Mouse (Mus musculus) MEL (cell line): Measurements from ENCODE around the gene Mroh2a. TPM values are rescaled to one million over a fixed set of nuclear protein-coding genes. Genes with fewer than 3 reads are reported as not detected.

Experiments
- DNase-seq: peaks from one replicate; pipeline ENCODE4 v3.0.0; 2011; ENCODE audit warnings: low read depth, low spot score
- H3K27ac ChIP-seq: 2 replicates; pipeline ENCODE4 v1.5.1; 2012; ENCODE audit warnings: low read depth, mild to moderate bottlenecking, control low read depth, low read length, moderate library complexity; ENCODE audit not compliant: control insufficient read depth
- H3K27me3 ChIP-seq, 2 experiments: fragments of 150-350 bp in 1 of 2; sonication (generic) in 1 of 2; 2 replicates each; pipeline ENCODE4 v1.6.1; 2012; ENCODE audit warnings: low read length in 2 of 2, mild to moderate bottlenecking in 2 of 2, improper control_type of control experiment in 1 of 2, moderate library complexity in 1 of 2; ENCODE audit not compliant: insufficient read depth in 2 of 2, control insufficient read depth in 1 of 2
- H3K36me3 ChIP-seq, 2 experiments: 2 replicates each; pipeline ENCODE4 v1.6.1; 2012 to 2014; ENCODE audit warnings: low read length in 2 of 2, improper control_type of control experiment in 1 of 2, inconsistent platforms in 1 of 2, mild to moderate bottlenecking in 1 of 2; ENCODE audit not compliant: insufficient read depth in 2 of 2, control insufficient read depth in 1 of 2
- H3K4me1 ChIP-seq, 2 experiments: fragments of 150-350 bp in 1 of 2; sonication (generic) in 1 of 2; 2 replicates each; pipeline ENCODE4 v1.6.1; 2012; ENCODE audit warnings: low read length in 2 of 2, improper control_type of control experiment in 1 of 2, mild to moderate bottlenecking in 1 of 2; ENCODE audit not compliant: insufficient read depth in 2 of 2, control insufficient read depth in 1 of 2
- H3K4me3 ChIP-seq, 2 experiments: fragments of 150-350 bp in 1 of 2; sonication (generic) in 1 of 2; 2 replicates each; pipeline ENCODE4 v1.5.1; 2012; ENCODE audit warnings: low read depth in 2 of 2, low read length in 2 of 2, mild to moderate bottlenecking in 2 of 2, moderate library complexity in 2 of 2, control low read depth in 1 of 2, improper control_type of control experiment in 1 of 2; ENCODE audit not compliant: control insufficient read depth in 1 of 2, insufficient read depth in 1 of 2
- H3K79me2 ChIP-seq: 2 replicates; pipeline ENCODE4 v1.6.1; 2012; ENCODE audit warnings: mild to moderate bottlenecking, low read length, moderate library complexity; ENCODE audit not compliant: control insufficient read depth, poor library complexity, insufficient read depth
- H3K9ac ChIP-seq: 2 replicates; pipeline ENCODE4 v1.6.1; 2012; ENCODE audit warnings: low read depth, mild to moderate bottlenecking, control low read depth, low read length, moderate library complexity; ENCODE audit not compliant: control insufficient read depth, poor library complexity, severe bottlenecking
- H3K9me3 ChIP-seq: fragments of 150-350 bp; sonication (generic); replicated peaks from 2 replicates; pipeline ENCODE4 v1.6.1; 2012; ENCODE audit warnings: mild to moderate bottlenecking, low read length, improper control_type of control experiment, moderate library complexity; ENCODE audit not compliant: insufficient read depth
- BHLHE40 ChIP-seq: IDR thresholded peaks from 2 replicates; pipeline ENCODE4 v1.6.1; 2012; ENCODE audit warnings: low read depth, mild to moderate bottlenecking, inconsistent platforms, low read length, improper control_type of control experiment, borderline replicate concordance
- CHD2 ChIP-seq: IDR thresholded peaks from 2 replicates; pipeline ENCODE4 v1.6.1; 2011; ENCODE audit warnings: low read length, improper control_type of control experiment
- E2F4 ChIP-seq: IDR thresholded peaks from 2 replicates; pipeline ENCODE4 v1.6.1; 2011; ENCODE audit warnings: low read depth, low read length, improper control_type of control experiment, borderline replicate concordance
- ELF1 ChIP-seq: IDR thresholded peaks from 2 replicates; pipeline ENCODE4 v1.6.1; 2014; ENCODE audit warnings: low read depth, mild to moderate bottlenecking, inconsistent platforms, low read length, improper control_type of control experiment, moderate library complexity
- EP300 ChIP-seq, 2 experiments: IDR thresholded peaks; 2 replicates each; pipeline ENCODE4 v1.6.1; 2011; ENCODE audit warnings: improper control_type of control experiment in 2 of 2, low read length in 2 of 2, low read depth in 1 of 2, mild to moderate bottlenecking in 1 of 2
- ETS1 ChIP-seq: IDR thresholded peaks from 2 replicates; pipeline ENCODE4 v1.6.1; 2012; ENCODE audit warnings: low read depth, mild to moderate bottlenecking, inconsistent platforms, low read length, improper control_type of control experiment, moderate library complexity
- GABPA ChIP-seq: IDR thresholded peaks from 2 replicates; pipeline ENCODE4 v1.6.1; 2012; ENCODE audit warnings: low read depth, mild to moderate bottlenecking, inconsistent platforms, low read length, improper control_type of control experiment, moderate library complexity
- GATA1 ChIP-seq: IDR thresholded peaks from 2 replicates; pipeline ENCODE4 v1.6.1; 2011; ENCODE audit warnings: low read depth, low read length, improper control_type of control experiment
- JUND ChIP-seq: IDR thresholded peaks from 2 replicates; pipeline ENCODE4 v1.6.1; 2011; ENCODE audit warnings: low read depth, mild to moderate bottlenecking, improper control_type of control experiment, low read length
- MAFK ChIP-seq: IDR thresholded peaks from 2 replicates; pipeline ENCODE4 v1.6.1; 2011; ENCODE audit warnings: low read depth, mild to moderate bottlenecking, low read length, improper control_type of control experiment, borderline replicate concordance
- MAX ChIP-seq: IDR thresholded peaks from 2 replicates; pipeline ENCODE4 v1.6.1; 2011; ENCODE audit warnings: low read length, improper control_type of control experiment
- MAZ ChIP-seq: IDR thresholded peaks from 2 replicates; pipeline ENCODE4 v1.6.1; 2012; ENCODE audit warnings: low read depth, mild to moderate bottlenecking, inconsistent platforms, low read length, improper control_type of control experiment
- MEF2A ChIP-seq: IDR thresholded peaks from 2 replicates; pipeline ENCODE4 v1.6.1; 2014; ENCODE audit warnings: low read depth, mild to moderate bottlenecking, inconsistent platforms, low read length, improper control_type of control experiment; ENCODE audit not compliant: poor library complexity, insufficient replicate concordance, severe bottlenecking; ENCODE audit errors: extremely low read depth
- MXI1 ChIP-seq: IDR thresholded peaks from 2 replicates; pipeline ENCODE4 v1.6.1; 2011; ENCODE audit warnings: mild to moderate bottlenecking, low read depth, low read length, improper control_type of control experiment
- NRF1 ChIP-seq: IDR thresholded peaks from 2 replicates; pipeline ENCODE4 v1.6.1; 2014; ENCODE audit warnings: low read depth, mild to moderate bottlenecking, inconsistent platforms, low read length, improper control_type of control experiment, moderate library complexity; ENCODE audit not compliant: poor library complexity, insufficient read depth, severe bottlenecking
- POLR2A ChIP-seq, 2 experiments: IDR thresholded peaks; 2 replicates each; pipeline ENCODE4 v1.6.1; 2011 to 2012; ENCODE audit warnings: low read length in 2 of 2, mild to moderate bottlenecking in 2 of 2, control low read depth in 1 of 2, improper control_type of control experiment in 1 of 2, low read depth in 1 of 2, moderate library complexity in 1 of 2; ENCODE audit not compliant: control insufficient read depth in 1 of 2, insufficient read depth in 1 of 2, poor library complexity in 1 of 2
- SIN3A ChIP-seq: IDR thresholded peaks from 2 replicates; pipeline ENCODE4 v1.6.1; 2012; ENCODE audit warnings: low read length, improper control_type of control experiment, inconsistent platforms
- SMC3 ChIP-seq: IDR thresholded peaks from 2 replicates; pipeline ENCODE4 v1.6.1; 2011; ENCODE audit warnings: low read depth, low read length, improper control_type of control experiment
- TAL1 ChIP-seq: IDR thresholded peaks from 2 replicates; pipeline ENCODE4 v1.6.1; 2012; ENCODE audit warnings: mild to moderate bottlenecking, inconsistent platforms, low read length, moderate library complexity, mixed read lengths
- TCF12 ChIP-seq: IDR thresholded peaks from 2 replicates; pipeline ENCODE4 v1.6.1; 2014; ENCODE audit warnings: low read depth, mild to moderate bottlenecking, inconsistent platforms, low read length, improper control_type of control experiment, moderate library complexity
- UBTF ChIP-seq: IDR thresholded peaks from 2 replicates; pipeline ENCODE4 v1.6.1; 2012; ENCODE audit warnings: low read depth, mild to moderate bottlenecking, inconsistent platforms, low read length, improper control_type of control experiment, moderate library complexity, borderline replicate concordance; ENCODE audit not compliant: insufficient read depth
- USF1 ChIP-seq: IDR thresholded peaks from 2 replicates; pipeline ENCODE4 v1.6.1; 2014; ENCODE audit warnings: low read depth, mild to moderate bottlenecking, inconsistent platforms, low read length, improper control_type of control experiment, moderate library complexity
- ZC3H11A ChIP-seq: IDR thresholded peaks from 2 replicates; pipeline ENCODE4 v1.6.1; 2012; ENCODE audit warnings: low read depth, mild to moderate bottlenecking, inconsistent platforms, low read length, improper control_type of control experiment
- ZNF384 ChIP-seq: IDR thresholded peaks from 2 replicates; pipeline ENCODE4 v1.6.1; 2012; ENCODE audit warnings: low read depth, mild to moderate bottlenecking, inconsistent platforms, low read length, improper control_type of control experiment
- polyA plus RNA-seq, 2 experiments: library from polyadenylated mRNA; stranded (reverse) in 1 of 2; unstranded in 1 of 2; fragments of >175 nt in 1 of 2; fragments of >200 nt in 1 of 2; gene quantifications; 2 replicates each; pipeline versions ENCODE4 v1.2.1 to v1.2.4; 2012; ENCODE audit warnings: low replicate concordance in 2 of 2, low read depth in 1 of 2; ENCODE audit not compliant: insufficient read length in 2 of 2, insufficient read depth in 1 of 2, missing spikeins in 1 of 2
- total RNA-seq: library from RNA; depleted of rRNA; stranded (reverse); fragments of 300-350 nt; gene quantifications from 2 replicates; pipeline ENCODE4 v1.2.3, GENCODE M21; 2012

Gene Mroh2a
- total and polyA plus RNA-seq, 3 experiments = 0.27 to 2.5 TPM; not detected in 1

DNA sequence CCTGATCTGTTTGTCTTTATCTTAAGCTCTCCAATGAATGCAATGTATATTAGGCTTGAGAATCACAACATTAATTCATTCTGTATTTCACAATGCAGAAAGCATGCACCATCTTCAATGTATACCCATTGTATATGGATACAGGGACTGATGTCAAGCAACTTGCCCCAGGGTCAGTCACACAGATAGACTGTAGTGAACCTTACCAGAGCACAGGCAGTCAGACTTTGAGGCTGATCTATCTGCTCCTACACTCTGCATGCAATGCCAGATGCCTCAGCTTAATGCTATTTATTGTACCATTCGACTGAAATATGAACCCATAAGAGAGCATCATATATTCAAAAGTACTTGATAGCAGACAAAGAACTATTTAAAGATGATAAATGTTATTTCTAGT, 63.7 kb downstream of the Mroh2a start:
- H3K4me1 ChIP-seq = no peaks in the 10 kb centered on the region
- H3K27ac ChIP-seq = no peak overlapping the region
- H3K9ac ChIP-seq = no peak overlapping the region
- no peaks in the 10 kb centered on the region for H3K36me3 ChIP-seq
- TF ChIP-seq SIN3A (no peak), MEF2A (no peak), MAZ (no peak), ZC3H11A (no peak), CHD2 (no peak), ELF1 (no peak), USF1 (no peak), SMC3 (no peak), BHLHE40 (no peak), TCF12 (no peak), UBTF (no peak), MAX (no peak)
- no peak for DNase-seq
- H3K27me3 ChIP-seq = peaks cover 0 to 2% of the 10 kb centered on the region in 2 experiments; a peak in 1 of 4 replicates
- no peak overlapping the region for H3K4me3 ChIP-seq
- H3K79me2 ChIP-seq = no peaks in the 10 kb centered on the region
- H3K9me3 ChIP-seq = no peaks in the 10 kb centered on the region

DNA sequence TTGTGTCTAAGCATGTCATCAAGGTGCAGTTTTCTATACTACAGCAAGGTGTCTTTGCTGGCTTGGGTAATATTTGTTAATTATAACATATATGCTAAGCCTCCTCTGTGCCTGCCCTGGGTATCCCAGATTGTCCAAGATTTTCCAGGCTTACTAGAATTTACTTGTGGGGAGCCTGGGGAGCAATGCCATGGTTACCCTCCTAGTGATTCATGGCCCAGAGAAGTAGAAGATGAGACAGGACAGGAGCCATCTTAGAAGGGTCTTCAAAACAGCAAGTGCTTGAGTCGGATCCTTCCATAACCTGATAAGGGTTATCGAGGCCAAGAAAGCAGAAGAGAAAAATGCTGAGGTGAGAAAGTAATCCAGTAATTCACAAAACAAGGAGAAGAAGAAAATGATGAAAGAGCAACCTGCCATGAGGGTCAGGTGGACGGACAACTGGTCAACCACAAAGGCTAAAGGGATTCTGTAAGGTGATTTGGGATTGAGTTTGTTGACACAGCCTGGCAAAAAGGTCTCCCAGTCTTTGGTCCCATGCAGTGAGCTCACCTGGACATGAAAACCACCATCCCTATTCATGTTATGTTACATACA, 64.7 kb downstream of the Mroh2a start:
- no peaks in the 10 kb centered on the region for H3K9me3 ChIP-seq
- TF ChIP-seq ZC3H11A (no peak), GATA1 (no peak), MEF2A (no peak), ETS1 (no peak), MAFK (no peak), TAL1 (no peak), GABPA (no peak), JUND (no peak), E2F4 (no peak), MAX (no peak), MXI1 (no peak), POLR2A (IDR thresholded peaks at IDR 0.05; ENCODE audit: control insufficient read depth in 1 of 2, insufficient read depth in 1 of 2, low read depth in 1 of 2, low read length in 2 of 2, poor library complexity in 1 of 2) (no peak), NRF1 (no peak), ZNF384 (no peak), EP300 (IDR thresholded peaks at IDR 0.05; ENCODE audit: low read depth in 1 of 2, low read length in 2 of 2) (no peak), CHD2 (no peak)
- H3K9ac ChIP-seq = no peak overlapping the region
- H3K27ac ChIP-seq = no peak overlapping the region
- H3K4me1 ChIP-seq = no peaks in the 10 kb centered on the region
- no peaks in the 10 kb centered on the region for H3K79me2 ChIP-seq
- no peak for DNase-seq
- no peaks in the 10 kb centered on the region for H3K36me3 ChIP-seq
- H3K4me3 ChIP-seq = no peak overlapping the region
- peaks cover 0 to 2% of the 10 kb centered on the region in 2 experiments; a peak in 1 of 4 replicates for H3K27me3 ChIP-seq
